Mouse (Mus musculus) layer of hippocampus, adult 9-10 months (tissue): ENCODE results near the gene Tbca.

ENCODE experiments used
- DNase-seq: peaks from one replicate; pipeline ENCODE4 v3.0.0; 2022; ENCODE audit warnings: low spot score

Gene Tbca

DNA sequence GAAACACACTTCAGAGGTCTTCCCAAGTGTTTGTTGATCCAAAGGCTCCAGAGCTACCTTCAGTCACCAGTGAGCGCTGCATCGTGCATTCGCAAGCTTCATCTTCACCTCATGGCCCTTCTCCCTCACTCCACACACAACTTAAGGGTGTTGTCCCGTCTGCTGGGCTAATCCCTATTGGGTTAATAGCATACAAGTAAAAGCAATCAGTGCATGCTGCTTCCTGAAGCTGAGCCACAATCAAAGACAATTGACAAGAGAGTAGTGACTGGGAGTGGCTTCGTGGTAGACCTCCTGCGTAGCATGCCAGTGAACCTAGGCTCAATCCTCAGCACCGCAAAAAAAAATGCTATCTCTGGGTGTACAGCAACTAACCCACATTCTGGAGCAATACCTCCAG is 59.2 kb downstream of the Tbca start:
- no peak for DNase-seq

DNA sequence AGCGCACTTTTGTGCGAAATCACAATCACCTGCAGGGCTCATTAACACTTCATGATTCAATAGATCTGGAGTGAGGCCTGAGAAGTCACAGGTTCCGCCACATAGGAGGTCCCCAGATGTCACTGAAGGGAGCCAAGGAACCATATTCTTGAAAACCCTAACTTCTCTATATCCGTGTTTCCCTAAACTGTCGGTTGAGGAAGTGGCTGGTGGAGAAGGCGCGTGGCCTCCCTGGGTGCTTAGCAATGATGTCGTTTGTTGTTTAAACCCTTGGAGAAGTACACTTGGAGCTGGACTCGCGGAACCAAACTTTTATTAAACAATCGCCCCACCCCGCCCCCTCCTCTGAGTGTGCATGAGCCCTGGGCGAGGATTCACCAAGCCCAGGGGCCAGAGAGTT is 60.6 kb downstream of the Tbca start:
- DNase-seq, result no peak

DNA sequence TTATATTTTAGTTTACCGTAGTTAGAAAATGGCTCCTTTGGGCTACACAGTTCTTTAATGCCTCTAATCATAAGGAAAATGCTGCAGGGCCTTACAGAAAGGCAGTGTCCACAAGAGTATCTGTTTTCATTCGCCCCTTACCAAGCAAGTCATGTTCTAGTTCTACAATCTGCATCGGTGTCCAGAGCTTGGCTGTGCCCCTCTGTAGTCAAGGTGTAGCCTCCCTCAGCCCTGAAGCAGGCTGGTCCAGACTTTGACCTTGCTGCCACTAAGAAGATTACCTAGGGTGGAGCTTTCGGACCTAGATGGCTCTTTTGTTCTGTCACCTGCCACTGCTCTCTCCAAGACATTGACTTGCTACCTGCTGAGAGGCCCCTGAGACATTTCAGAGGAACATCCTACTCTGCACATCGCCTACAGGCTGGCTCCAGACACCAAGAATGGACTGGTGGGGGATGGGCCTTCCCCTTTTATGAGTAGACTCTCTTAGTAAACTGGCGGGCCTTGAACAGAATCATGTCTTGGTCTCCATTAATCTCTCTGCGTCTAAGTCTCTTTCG is 69.4 kb downstream of the Tbca start:
- no peak for DNase-seq

DNA sequence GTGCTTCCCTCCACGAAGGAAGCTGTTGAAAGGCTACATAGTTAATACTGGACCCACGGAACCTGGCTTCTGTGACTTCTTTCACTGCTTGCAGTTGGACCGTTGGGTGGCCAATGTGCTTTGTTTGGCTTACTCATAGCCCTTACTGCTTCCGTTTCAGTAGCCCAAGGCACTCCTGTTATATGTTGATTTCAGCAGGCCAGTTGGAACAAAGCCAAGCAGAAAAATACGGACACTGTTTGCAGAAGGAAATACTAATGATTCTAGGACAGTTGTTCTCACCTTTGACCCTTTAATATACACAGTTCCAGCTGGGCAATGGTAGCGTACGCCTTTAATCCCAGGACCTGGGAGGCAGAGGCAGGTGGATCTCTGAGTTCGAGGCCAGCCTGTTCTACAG is 70.5 kb downstream of the Tbca start:
- DNase-seq, result no peak

DNA sequence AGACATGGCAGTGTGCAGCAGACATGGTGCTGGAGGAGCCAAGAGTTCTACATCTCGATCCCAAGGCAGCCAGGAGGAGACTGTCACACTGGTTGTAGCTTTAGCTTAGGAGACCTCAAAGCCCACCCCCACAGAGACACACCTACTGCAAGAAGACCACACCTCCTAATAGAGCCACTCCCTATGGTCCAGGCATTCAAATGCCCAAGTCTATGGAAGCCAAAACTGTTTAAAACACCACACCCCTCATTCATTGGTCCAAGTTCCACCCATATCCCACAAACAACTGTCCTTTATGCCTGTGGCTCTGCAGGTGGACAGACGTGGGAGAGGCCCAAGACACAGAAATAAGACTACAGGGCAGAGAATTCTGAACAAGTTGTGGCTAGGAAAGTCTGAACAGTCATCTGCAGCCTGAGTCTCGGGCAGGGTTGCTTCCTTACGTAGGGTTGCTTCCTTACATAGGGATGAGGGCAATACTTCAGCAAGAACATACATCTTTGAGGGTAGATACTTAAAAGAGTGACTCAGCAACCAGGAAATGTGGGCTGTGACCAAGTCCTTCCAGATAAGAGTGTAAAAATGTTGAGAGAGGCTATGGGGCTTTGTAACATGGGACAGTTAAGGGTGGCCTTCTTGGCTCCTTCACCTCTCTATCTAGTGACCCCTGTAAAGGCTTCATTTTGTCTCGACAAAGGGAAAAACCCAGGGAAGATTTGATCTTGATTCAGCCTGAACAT is 74.0 kb downstream of the Tbca start:
- DNase-seq, result no peak

DNA sequence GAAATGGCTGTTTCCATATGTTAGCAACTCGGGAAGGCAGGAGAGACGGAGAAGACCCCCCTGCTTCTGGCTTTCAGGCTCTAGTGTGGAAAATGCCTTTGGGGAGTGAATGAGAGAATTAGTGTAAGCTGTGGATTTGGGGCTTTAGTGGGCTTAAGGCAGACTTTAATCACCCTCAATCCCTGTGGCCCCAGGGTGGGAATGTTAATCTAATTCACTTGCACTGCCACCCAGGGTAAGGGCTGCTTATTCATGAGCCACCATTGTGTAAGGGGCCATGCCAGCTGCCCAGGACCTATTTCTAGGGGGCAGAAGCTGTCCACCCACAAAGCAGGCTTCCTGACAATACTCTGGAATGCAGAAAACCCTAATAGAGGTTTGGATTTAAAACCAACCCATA is 78.2 kb downstream of the Tbca start:
- DNase-seq, result no peak

DNA sequence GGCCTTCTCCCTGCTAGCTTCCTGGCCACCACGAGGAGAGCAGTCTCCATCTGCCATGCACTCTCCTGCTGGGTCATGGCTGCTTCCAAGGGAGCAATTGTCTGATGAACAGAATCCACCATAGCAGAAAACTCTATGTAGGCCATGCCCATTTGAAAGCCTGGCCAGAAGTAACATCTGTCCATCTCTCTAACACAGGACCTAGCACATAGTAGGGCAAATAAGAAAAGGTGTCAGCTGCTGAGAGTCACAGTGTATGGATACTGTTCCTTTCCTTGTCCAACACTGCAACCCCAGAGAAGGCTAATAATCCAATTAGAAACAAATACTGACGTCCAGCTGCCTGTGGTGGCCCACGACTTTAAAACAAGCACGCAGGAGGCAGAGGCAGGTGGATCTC is 79.1 kb downstream of the Tbca start:
- no peak for DNase-seq

DNA sequence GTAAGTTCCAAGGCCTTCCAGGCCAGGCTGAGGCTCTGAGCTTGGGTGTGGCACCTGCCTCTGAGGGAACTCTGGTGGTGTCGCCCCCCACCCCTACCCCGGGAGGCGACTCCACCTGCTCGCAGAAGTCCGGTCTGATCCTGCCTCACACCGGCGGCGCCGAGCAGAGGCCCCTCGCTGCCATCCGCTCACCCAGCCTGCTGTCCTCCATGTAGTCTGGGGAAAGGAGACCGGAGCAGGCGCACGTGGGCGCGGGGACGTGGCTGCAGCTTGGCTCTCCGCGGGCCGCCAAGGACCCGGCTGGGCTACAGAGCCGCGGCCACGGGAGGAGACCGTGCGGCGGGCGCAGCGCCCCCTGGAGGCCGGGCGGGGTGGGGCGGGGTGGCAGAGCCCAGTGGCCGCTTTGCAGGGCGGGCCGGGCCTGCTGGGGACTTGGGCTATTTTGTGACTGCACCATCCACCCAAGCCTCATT is 79.8 kb downstream of the Tbca start:
- no peak for DNase-seq

DNA sequence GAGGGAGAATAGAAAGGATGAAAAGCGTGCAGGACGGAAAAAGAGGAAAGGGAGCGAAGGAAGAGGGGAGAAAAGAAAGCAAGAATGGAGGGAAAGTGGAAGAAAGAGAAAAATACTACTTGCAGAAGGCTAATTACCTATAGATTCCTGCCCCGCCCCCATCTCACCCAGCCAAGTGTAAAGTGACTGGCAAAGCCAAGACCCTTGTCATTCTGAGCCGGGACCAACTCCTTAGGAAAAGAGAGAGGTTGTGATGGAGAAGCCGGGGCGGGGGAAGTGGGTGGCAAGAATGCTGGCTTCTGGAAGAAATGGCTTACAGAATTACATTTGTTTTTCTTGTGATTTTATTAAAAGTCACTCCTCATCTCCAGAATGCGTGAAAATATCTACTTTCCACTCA is 80.8 kb downstream of the Tbca start:
- no peak for DNase-seq

DNA sequence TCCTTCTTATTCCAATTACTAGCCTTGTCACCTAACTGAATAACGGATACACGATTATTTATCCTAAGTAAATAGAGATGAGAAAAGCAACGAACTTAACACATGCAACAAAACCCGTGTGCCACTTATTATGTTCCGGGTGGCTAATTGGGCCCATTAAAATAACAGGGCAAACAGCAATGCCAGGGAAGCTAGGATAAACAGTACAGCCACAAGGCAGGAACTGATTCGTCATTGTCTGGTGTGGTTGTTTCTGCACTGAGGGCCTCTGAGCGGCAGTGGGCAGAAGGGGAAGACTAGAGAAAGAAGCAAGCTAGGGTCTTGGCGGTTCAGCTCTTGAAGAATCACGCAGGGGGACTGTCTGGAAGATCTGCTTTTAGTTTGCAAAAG is 81.4 kb downstream of the Tbca start:
- DNase-seq, result no peak

DNA sequence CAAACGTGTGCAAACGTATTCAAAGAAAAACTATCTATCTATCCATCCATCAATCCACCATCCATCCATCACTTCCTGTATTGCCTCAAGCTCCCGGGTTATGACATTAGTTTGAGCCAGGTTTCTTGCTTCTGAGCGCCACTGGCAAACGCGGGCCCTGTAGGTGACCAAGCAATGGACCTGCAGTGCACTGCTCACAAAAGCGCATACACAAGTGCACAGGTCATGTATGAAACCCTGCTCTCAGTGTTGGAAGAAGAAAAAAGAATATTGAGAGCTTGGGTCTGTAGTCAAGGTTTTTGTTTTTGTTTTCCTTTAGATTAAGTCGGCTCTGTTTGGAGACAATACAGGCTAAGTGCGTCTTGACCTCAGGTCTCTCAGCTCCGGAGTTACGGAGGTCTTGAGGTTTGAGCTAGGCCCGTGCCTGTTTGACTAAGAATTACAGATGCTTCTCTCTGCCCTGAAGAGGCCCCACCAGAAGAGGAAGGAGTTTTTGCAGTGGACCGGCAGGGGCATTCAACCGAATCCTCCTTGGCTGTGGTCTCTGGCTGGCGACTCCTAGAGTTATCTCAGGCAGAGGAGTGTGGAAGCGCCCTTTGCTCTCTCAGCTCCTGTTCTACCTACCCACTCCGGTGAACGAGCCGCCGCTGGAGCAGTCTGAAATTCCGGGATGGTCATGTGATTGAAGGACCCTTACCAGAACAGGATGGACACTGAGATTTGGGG is 81.9 kb downstream of the Tbca start:
- DNase-seq, result no peak

DNA sequence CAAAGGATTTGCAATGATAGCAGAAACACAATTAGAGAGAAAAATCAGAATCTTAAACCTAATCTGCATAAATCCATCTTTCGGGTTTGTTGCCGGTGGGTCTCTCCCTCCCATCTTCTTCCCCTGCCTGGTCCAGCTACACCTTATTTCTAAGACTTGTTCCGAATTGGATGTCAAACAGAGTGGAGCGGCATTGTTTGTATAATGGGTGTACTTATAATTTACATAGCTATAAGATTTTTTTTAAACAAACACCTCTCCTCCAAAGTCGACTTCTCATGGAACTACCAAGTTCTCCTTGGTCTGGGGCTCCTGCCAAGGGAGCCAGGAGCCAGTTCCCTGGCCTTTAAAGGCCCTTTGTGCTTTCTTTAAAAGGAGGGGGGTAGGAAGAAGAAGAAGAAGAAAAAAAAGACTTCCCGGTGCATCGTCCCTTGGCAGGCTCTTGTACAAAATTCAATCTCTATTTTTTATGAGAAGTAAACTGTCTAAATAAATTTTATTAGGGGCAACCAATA is 83.2 kb downstream of the Tbca start:
- DNase-seq, result no peak

DNA sequence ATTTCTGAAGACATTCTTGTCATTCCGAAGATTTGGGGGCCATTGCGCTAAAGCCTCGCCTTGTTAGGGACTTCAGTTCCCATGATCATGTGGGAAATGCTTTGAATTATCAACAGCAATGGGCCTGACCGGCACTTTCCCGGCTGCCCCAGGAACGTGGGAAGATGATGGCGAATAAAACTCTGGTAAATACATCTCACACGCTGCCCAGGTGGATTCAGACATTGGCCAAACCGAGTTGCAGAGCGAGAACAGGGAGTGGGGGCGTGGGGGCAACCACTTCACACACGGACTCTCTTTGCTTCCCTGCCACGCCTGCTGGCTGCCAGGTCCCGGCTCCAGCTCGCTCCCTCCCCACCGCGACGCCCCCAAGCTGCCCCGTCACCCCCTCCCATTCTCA is 83.7 kb downstream of the Tbca start:
- DNase-seq, result no peak

DNA sequence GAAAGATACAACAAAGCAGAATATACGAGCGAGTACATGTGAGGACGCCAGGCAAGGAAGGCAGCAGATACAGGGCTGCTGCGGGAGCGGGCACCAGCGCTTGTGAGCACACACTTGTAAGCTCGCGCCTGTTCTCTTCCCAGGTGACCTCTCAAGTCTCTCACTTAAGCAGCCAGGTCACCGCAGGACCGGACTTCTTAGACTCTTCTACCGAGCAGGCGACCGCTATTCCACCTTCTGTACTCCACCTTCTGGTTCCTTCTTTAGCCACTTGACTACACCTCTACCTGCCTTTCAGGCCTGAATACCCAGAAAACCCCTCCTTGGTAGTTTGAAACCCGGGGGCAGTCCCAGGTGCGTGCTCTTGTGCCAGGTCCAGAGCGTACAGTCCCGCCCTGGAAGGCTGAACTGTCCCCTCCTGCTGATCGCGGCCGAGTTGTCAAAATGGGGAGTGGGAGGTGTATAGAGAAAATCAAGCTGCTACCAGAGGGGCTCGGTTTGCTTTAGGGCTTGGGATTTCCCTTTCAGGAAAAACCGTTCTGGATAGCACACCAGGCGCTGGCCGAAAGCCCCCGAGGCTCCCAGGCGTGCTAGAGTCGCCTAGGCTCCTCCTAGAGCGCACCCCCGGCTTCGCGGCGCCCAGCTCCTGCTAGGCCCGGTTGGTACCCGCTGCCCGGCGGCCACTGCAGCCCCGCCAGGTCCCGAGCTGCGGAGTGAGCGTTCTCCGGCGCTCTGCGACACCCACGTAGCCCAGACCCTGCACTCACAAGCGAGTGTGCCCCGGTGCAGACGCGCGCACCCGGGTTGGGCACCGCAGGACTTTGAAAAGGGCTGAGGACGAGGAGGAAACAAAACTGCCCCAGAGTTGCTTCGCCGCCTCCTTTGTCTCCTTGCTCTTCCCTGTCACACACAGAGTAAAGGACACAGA is 84.7 kb downstream of the Tbca start:
- no peak for DNase-seq

DNA sequence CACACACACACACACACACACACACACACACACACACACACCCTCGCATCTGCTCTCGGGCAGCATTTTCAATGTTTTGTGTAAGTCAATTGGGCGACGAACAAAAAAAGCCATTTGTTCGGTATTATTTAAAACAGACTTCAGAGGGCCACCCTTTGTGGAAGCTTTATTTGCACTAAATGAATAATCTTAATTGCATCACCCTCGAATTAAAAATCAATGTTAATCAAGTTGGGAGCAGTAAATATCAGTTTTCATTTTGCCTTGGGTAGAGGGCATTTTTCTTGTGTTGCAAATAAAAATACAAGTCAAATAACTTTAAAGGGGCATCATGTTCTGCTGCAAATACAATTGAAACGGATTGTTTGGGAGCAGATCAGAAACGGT is 85.3 kb downstream of the Tbca start:
- no peak for DNase-seq

DNA sequence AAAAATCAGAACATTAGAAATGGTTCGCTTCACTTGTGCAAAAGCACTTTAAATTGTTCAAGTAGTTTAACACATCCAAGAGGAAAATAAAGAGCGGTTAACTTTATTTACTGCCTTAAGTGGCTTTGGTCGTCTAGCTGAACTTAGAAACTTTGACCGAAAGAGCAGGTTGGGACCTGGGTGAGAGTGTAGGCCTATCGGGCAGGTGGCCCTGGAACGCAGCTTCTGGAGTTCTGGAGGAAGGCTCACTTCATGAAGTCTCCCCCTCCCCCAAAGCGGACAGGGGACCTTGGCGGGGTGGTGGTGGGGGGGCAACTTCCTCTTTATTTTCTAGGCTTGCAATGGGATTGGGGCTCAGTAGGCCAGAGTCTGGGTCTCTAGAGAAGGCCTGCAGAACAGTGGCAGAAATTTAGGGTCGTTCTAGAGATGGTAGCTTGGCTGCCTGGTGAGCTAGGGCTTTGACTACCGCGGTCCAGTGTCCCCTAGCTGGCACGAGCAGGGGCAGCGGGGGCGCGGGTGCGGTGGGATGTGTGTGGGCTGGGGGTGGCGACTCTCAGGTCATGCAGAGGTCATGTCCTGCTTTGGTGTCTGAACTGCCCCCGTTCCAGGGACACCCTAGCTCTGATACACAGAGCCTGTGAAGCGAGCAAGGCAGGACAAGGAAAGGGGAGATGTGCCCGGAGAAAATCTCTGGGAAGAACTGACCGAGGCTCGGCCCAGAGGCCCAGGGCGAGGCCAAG is 86.1 kb downstream of the Tbca start:
- DNase-seq, result no peak

DNA sequence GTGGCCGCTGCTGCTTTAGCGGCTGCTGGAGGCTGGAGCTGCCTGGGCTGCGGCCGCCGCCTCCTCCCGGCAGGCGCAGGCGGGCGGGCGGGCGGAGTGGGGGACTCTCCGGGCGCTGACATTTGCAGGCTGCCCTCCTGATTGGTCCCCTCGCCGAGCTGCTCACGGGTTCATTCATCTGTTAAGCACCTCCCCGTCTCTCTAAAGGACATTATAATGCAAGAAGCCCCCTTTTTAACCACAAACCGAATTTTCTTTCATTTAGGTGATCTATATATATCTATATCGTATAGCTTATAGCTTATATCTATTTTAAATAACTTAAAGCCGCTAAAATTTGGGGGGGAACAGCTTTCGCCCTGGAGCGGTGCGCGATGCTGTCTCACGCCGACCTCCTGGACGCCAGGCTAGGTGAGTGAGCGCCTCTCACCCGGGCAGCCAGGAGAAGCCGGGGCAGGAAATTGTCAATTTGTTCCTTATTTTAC is 86.7 kb downstream of the Tbca start, which contains the start of gene Otp:
Otp (plus strand) TSS at position 207 of the 485 bp plus-strand sequence.
- no peak for DNase-seq

DNA sequence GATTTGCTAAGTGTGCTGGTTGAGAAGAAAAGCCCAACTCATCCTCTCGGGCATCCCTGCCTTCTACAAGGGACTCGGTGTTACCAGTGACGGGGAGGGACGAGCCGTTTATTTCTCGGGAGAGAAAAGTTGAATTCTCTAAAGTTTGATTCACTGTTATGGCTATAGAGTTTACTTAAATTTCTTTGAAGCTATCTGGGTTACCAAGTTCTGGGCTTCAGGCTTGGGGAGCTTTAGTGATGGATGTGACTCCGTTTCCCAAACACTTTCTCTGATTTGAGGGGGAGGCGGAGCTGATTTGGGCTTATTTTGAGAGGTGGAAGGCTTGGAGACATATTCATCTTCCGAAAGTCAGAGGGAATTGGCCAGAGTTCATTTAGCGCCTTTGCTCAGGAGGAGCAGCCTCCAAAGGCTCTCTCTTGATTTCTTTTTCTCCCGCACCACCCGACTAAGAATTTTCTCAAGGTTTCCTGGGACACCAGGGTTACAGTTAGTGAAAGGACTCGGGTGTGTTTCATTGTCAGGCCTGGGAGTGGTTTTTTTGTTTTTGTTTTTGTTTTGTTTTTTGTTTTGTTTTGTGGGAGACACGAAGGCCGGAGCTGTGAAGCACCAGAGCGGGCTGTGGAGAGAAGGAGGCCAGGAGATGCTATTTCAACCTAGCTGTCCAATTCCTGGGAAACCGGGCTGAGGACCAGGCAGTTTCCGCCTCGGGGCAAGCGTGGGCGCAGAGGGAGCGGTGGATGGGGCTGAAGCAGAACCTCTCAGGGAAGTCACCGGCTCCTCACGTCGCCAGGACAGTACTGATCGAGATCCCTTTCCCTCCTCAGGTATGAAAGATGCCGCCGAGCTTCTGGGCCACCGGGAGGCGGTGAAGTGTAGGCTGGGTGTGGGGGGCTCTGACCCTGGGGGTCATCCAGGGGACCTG is 87.8 kb downstream of the Tbca start:
- no peak for DNase-seq

DNA sequence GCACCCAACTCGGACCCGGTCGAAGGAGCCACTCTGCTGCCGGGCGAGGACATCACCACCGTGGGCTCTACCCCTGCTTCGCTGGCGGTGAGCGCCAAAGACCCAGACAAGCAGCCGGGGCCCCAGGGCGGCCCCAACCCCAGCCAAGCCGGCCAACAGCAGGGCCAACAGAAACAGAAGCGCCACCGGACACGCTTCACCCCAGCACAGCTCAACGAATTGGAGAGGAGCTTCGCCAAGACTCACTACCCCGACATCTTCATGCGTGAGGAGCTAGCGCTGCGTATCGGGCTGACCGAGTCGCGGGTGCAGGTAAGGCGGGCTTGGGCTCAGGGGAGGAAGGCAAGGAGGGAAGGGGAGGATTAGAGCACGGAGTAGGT is 88.5 kb downstream of the Tbca start:
- DNase-seq, result no peak
